Mouse (Mus musculus) testis, adult 2 months (tissue): Measurements from ENCODE around the gene Cfap43.

Experiments used
- CTCF ChIP-seq: fragments of 200-500 bp; IDR thresholded peaks from 2 replicates; pipeline ENCODE4 v1.5.1; 2012; ENCODE audit warnings: low read depth, mild to moderate bottlenecking, inconsistent platforms, low read length, moderate library complexity; ENCODE audit not compliant: control insufficient read depth, insufficient read depth, insufficient replicate concordance
- POLR2A ChIP-seq: fragments of 200-500 bp; IDR thresholded peaks from 2 replicates; pipeline ENCODE4 v1.6.1; 2012; ENCODE audit warnings: low read depth, mild to moderate bottlenecking, inconsistent platforms, low read length, moderate library complexity; ENCODE audit not compliant: control insufficient read depth

DNA sequence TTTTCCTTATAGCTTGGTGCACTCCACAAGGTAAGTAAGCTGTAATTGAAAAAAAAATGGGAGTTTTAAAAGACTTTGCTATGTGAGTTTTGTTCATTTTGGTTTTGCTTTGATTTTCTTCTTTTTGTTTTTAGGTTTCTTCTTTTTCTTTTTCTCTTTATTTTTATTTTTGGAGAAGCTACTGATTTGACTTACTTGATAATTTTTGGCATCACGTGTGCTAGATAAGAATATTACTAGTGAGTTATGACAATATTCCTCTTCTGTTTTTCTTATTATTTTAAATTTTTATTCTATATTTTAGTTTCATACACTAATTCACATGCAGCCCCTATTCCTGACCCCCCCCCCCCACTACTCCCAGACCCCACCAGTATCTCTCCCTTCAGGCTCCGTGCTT, 7.9 kb upstream of the Cfap43 start:
- TF ChIP-seq POLR2A (no peak), CTCF (no peak)
